12 mouse cellular contexts compared by ENCODE assay signal in genomic region chr19:3551573-3552159, GRCm38 (mm10). TPM values are rescaled to one million over a fixed set of nuclear protein-coding genes. Genes with fewer than 3 reads are reported as not detected.
A peak's percentile ranks its signal among the peaks of the same experiment; 100 is the strongest.
DNase-seq lines count a peak whose midpoint lies in the region; ATAC-seq and TF ChIP-seq lines count a peak whose summit lies in the region.
"Had no signal": no experiment of that assay in that cellular context is flagged by ENCODE, and none has a peak within 500 bp of the region (broad histone marks: within the 10 kb centered on the region; RNA-seq: fewer than 3 reads in every experiment).

No protein-coding gene starts in this region.

- peaks cover 4% of the 10 kb centered on the region for H3K4me1 ChIP-seq in lung, embryonic 16.5 days (replicated peaks; ENCODE audit: control insufficient read depth, insufficient read depth, low read length)
- H3K4me1 ChIP-seq in intestine, embryonic 16.5 days (ENCODE audit: control insufficient read depth, insufficient read depth, low read length) = peaks cover 7% of the 10 kb centered on the region; the same call in 1 of the 2 replicates
- H3K4me1 ChIP-seq in kidney, embryonic 14.5 days (ENCODE audit: control insufficient read depth, insufficient read depth, low read length) = 0 out of 2 replicates have a peak, but pooled peaks cover 8% of the 10 kb centered on the region
- H3K4me1 ChIP-seq in olfactory bulb, adult 2 months (ENCODE audit: control insufficient read depth, insufficient read depth, low read length) = no peaks in the 10 kb centered on the region
- no peaks in the 10 kb centered on the region for H3K4me1 ChIP-seq in embryonic facial prominence, embryonic 10.5 days
- H3K4me1 ChIP-seq: hindbrain, embryonic 12.5 days had no signal

- H3K27me3 ChIP-seq in lung, embryonic 16.5 days (ENCODE audit: control insufficient read depth, insufficient read depth, low read depth, low read length) = no peaks in the 10 kb centered on the region
- no peaks in the 10 kb centered on the region for H3K27me3 ChIP-seq in intestine, embryonic 16.5 days (replicated peaks; ENCODE audit: control insufficient read depth, insufficient read depth, low read length)
- H3K27me3 ChIP-seq in kidney, embryonic 14.5 days (ENCODE audit: control insufficient read depth, insufficient read depth, low read length) = no peaks in the 10 kb centered on the region
- H3K27me3 ChIP-seq in embryonic facial prominence, embryonic 10.5 days (replicated peaks; ENCODE audit: low read depth, poor library complexity, severe bottlenecking) = no peaks in the 10 kb centered on the region
- H3K27me3 ChIP-seq: heart, embryonic 15.5 days; hindbrain, embryonic 12.5 days had no signal

- peak; percentile 28; the same call in 1 of the 2 replicates for ATAC-seq in lung, embryonic 16.5 days (ENCODE audit: low read depth)
- ATAC-seq in intestine, embryonic 16.5 days = peak; percentile 66
- 0 out of 2 replicates have a peak, but pooled peaks have one; percentile 52 for ATAC-seq in kidney, embryonic 14.5 days (ENCODE audit: low FRiP score, low TSS enrichment)

- TF ChIP-seq POLR2A in olfactory bulb, adult 2 months (IDR thresholded peaks at IDR 0.05; ENCODE audit: insufficient read depth, low read depth, low read length) = no peak

- TF ChIP-seq CTCF in olfactory bulb, adult 2 months (IDR thresholded peaks at IDR 0.05; ENCODE audit: insufficient read depth, low read depth, low read length) = no peak

- H3K36me3 ChIP-seq in lung, embryonic 16.5 days (ENCODE audit: control insufficient read depth, insufficient read depth, low read length) = 0 out of 2 replicates have a peak, but pooled peaks cover 2% of the 10 kb centered on the region
- H3K36me3 ChIP-seq in intestine, embryonic 16.5 days (ENCODE audit: control insufficient read depth, insufficient read depth, low read length) = no peaks in the 10 kb centered on the region
- H3K36me3 ChIP-seq in kidney, embryonic 14.5 days (ENCODE audit: control insufficient read depth, insufficient read depth, low read length) = 0 out of 2 replicates have a peak, but pooled peaks cover 3% of the 10 kb centered on the region
- peaks cover 24% of the 10 kb centered on the region for H3K36me3 ChIP-seq in embryonic facial prominence, embryonic 10.5 days (replicated peaks)
- H3K36me3 ChIP-seq: heart, embryonic 15.5 days; hindbrain, embryonic 12.5 days had no signal

- no peak for DNase-seq in lung, postnatal 36 days
- DNase-seq in embryonic facial prominence, embryonic 10.5 days (ENCODE audit: low spot score) = no peak
- no peak for DNase-seq in ovary, postnatal 36 days (ENCODE audit: low spot score)
- DNase-seq: adrenal gland, adult 2 months; cerebellum, adult 9-10 months; lung, adult 18-20 months had no signal

- H3K4me3 ChIP-seq in lung, embryonic 16.5 days (ENCODE audit: low read length) = no peak overlapping the region
- no peak overlapping the region for H3K4me3 ChIP-seq in intestine, embryonic 16.5 days (ENCODE audit: low read length)
- no peak overlapping the region for H3K4me3 ChIP-seq in kidney, embryonic 14.5 days (ENCODE audit: low read length)
- H3K4me3 ChIP-seq in olfactory bulb, adult 2 months (ENCODE audit: insufficient read depth, low read depth, low read length) = no peak overlapping the region
- no peak overlapping the region for H3K4me3 ChIP-seq in embryonic facial prominence, embryonic 10.5 days
- H3K4me3 ChIP-seq: heart, embryonic 15.5 days; hindbrain, embryonic 12.5 days had no signal

- WGBS in lung, embryonic 16.5 days = 51% methylated on average over 4 of the region's 4 CpGs
- 29% methylated on average over 4 of the region's 4 CpGs for WGBS in intestine, embryonic 16.5 days
- WGBS in kidney, embryonic 14.5 days = 42% methylated on average over 4 of the region's 4 CpGs
- WGBS in olfactory bulb, adult 2 months = 18% methylated on average over 4 of the region's 4 CpGs
- WGBS in embryonic facial prominence, embryonic 10.5 days = 85% methylated on average over 4 of the region's 4 CpGs

- no peak overlapping the region for H3K9ac ChIP-seq in lung, embryonic 16.5 days (ENCODE audit: low read length)
- H3K9ac ChIP-seq in intestine, embryonic 16.5 days (ENCODE audit: low read depth, low read length) = no peak overlapping the region
- no peak overlapping the region for H3K9ac ChIP-seq in kidney, embryonic 14.5 days (ENCODE audit: low read depth, low read length)
- H3K9ac ChIP-seq: heart, embryonic 15.5 days; hindbrain, embryonic 12.5 days had no signal

- H3K4me2 ChIP-seq in lung, embryonic 16.5 days (ENCODE audit: low read depth, low read length) = no peak overlapping the region
- H3K4me2 ChIP-seq in intestine, embryonic 16.5 days (ENCODE audit: low read depth, low read length) = no peak overlapping the region
- H3K4me2 ChIP-seq in kidney, embryonic 14.5 days (replicated peaks; ENCODE audit: low read depth, low read length) = no peak overlapping the region
- H3K4me2 ChIP-seq: heart, embryonic 15.5 days; hindbrain, embryonic 12.5 days had no signal

- H3K9me3 ChIP-seq in lung, embryonic 16.5 days (ENCODE audit: control insufficient read depth, low read length) = no peaks in the 10 kb centered on the region
- H3K9me3 ChIP-seq in intestine, embryonic 16.5 days (ENCODE audit: control insufficient read depth, low read length) = no peaks in the 10 kb centered on the region
- H3K9me3 ChIP-seq in kidney, embryonic 14.5 days (ENCODE audit: control insufficient read depth, low read length) = no peaks in the 10 kb centered on the region
- H3K9me3 ChIP-seq in embryonic facial prominence, embryonic 10.5 days = no peaks in the 10 kb centered on the region
- H3K9me3 ChIP-seq: heart, embryonic 15.5 days; hindbrain, embryonic 12.5 days had no signal

- H3K27ac ChIP-seq in lung, embryonic 16.5 days (ENCODE audit: low read length) = no peak overlapping the region
- H3K27ac ChIP-seq in intestine, embryonic 16.5 days (ENCODE audit: low read length) = no peak overlapping the region
- H3K27ac ChIP-seq in kidney, embryonic 14.5 days (ENCODE audit: low read depth, low read length) = no peak overlapping the region
- peak overlapping the region; percentile 40; the same call in 1 of the 2 replicates for H3K27ac ChIP-seq in olfactory bulb, adult 2 months (ENCODE audit: insufficient read depth, low read depth, low read length)
- H3K27ac ChIP-seq in embryonic facial prominence, embryonic 10.5 days (replicated peaks) = no peak overlapping the region
- H3K27ac ChIP-seq: heart, embryonic 15.5 days; hindbrain, embryonic 12.5 days had no signal

RNA-seq across cellular contexts. Expression of gene Ppp6r3, which starts 23.9 kb away (rescaled TPM):
- 65.0 and 66.2 TPM in 2 replicates for polyA plus RNA-seq in lung, embryonic 16.5 days (2015; fragmentation: Nextera tagmentation; extraction: Ambion mirVana)
- polyA plus RNA-seq in intestine, embryonic 16.5 days (2015; fragmentation: Nextera tagmentation; extraction: Ambion mirVana) = 43.1 and 45.1 TPM in 2 replicates
- polyA plus RNA-seq in kidney, embryonic 14.5 days (2014; fragmentation: Nextera tagmentation; extraction: Ambion mirVana) = 44.8 and 81.1 TPM in 2 replicates
- polyA plus RNA-seq in olfactory bulb, adult 2 months (2012; ENCODE audit: insufficient read depth, insufficient read length, low replicate concordance, missing spikeins) = 165 TPM in 1 of 2 replicates, not detected in the other
- polyA plus RNA-seq in embryonic facial prominence, embryonic 10.5 days (2016; fragmentation: Nextera tagmentation; extraction: Ambion mirVana) = 70.6 and 73.9 TPM in 2 replicates
